Mouse (Mus musculus) ovary, postnatal 10 days (tissue): Measurements from ENCODE around the gene Eif2d.
A peak's percentile ranks its signal among the peaks of the same experiment; 100 is the strongest.

Experiments
- DNase-seq: peaks from one replicate; pipeline ENCODE4 v3.0.0; 2022; ENCODE audit warnings: low spot score

Eif2d gene

DNA sequence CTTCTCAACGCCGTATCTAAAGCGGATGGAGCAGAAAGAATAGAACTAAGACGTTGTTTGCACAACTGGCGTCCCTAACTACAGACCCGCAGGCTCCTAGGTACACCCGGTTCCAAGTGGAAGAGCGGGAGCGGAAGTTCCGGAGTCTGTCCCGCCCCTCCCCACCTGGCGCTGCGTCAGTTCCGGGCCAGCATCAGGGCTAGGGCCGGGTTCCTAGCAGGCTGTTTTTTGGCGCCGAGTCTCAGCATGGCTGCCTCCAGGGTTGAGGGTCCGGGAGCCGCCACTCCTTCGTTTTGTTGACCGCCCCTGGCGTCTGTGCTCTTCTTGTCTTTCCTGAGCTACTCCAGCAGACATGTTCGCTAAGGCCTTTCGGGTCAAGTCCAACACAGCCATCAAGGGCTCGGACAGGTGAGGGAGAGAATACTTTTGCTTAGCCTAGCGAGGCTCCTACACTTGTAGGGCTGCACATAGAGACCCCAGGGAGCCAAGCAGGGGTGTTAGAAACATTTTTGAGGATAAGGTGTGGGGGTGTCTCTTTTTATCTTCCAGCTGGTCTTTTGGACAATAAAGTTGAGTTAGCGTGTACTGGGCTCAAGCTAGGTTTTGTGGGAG lies at the start of gene Eif2d:
Gene Eif2d (plus strand): TSS at position 164 of the 612 bp plus-strand sequence.
- peak; percentile 67 for DNase-seq

DNA sequence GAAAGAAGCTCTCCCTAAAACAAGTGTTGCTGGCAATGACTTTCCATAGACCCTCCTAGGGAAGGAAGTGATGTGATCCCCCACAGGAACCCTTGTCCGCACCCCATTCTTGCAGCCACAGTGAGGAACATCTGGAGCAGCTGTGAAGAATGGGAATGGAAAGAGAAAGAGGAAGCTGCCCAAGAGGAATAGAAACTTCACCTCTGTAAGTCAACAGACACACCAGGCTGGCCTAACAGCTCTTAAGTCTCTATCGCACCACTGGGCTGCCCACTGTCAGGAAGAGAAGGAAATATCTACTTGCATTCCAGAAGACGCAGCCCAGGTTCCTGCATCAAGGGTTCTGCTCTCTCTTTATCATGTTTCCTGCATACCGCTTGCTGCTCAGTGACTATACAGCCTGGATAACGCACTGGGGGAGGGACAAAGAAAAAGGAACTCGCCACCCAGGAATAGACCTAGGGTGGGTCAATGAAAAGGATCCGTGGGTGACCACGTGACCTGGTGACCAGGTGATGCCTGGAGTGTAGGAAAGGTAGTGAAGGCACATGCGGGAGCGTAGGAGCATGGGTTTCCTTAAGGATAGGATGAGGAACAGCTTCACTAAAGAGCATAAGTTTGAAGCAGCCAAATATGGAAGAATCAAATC lies 49.1 kb upstream of the Eif2d start:
- DNase-seq = no peak

DNA sequence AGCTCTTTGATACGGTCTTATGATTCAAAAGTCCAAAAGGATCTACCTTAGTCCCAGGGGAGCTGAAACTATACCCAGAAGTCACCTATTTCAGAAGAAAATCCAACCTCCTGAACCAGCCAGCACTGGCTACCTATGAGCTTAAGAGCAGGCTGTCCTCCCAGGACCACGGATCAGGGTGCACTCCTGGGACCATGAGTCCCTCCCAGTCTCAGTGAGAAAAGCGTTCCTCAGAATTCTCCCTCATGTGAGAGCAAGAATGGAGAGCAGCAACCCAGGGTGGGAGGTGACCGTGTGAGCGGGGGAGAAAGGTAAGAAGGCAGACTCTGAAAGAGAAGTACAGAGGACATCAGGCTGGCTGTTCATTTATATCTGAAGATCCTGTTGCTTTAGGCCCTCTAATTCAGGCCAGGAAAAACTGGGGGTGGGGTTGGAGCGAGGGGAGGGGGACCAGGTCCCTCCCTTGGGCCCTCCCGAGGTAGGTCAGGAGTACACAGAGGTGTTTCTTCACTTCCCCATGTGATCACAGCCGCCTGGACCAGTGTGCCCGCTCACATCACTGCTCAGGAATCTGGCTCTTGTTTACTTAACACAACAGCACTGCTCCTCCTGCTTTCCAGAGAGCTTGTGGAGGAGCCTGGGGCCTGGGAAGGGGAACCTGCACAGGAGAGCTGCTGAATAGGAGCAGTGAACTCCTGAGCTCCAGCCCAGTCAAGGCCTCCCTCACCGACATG lies 45.2 kb upstream of the Eif2d start:
- no peak for DNase-seq

DNA sequence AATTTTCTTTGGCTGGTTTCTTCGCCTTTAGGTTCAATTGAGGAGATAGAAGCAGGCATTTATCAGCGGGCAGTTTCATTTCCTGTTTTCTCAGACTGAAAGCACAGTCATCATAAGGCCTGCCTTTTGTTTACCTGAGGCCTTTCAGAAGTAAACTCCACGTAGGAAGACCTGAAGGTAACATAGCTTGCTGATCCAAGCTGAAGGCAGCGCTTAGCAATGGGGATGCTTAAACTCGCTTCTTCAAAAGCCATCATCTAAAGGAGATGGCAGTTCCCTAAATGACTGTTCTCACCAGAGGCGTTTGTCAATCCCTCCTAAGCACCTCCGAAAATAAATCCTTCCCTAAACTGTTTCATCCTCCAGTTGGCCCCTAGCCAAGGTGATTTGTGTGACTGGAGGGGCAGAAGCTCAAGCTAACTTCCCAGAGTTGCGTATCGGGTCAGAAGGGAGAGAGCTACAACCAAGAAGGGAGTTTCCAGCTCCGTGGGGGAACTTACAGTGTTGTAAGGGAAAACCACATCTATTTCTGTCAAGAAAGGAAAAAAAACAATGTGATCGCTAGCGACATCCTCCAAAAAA lies 42.4 kb upstream of the Eif2d start:
- no peak for DNase-seq

DNA sequence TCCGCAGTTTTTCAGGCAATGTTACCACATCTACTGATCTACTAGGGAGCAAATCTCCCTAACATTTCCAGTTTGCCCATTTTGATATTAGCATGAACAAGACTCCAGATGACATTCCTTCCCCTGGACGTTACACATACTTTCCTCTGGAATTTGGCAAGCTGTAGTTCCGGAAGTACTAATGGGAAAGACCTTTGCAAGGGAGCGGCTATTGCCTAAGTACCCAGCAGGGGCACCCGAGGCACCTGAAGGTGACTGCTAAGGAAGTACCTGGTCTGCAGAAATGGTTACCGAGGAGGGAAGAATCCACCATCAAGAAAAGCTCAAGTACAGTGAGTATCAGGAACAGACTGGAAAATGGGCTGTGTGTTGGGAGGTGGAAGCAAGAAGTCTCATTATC lies 40.4 kb upstream of the Eif2d start:
- DNase-seq = no peak

DNA sequence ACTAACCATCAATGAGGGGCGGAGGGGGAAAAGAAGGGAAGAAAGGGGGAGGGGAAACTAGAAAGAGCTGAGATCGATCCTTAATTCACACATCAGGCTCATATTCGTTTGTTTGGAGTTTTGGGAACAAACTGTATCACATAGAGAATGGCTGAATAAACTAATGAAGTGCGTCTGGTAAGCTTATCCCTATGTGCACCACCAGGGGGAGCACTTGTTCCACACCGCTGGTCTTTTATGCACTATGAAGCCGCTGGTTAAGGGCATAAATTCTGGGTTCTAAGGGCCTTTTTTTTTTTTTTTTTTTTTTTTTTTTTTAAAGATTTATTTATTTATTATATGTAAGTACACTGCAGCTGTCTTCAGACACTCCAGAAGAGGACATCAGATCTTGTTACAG lies 37.0 kb upstream of the Eif2d start:
- DNase-seq = no peak

DNA sequence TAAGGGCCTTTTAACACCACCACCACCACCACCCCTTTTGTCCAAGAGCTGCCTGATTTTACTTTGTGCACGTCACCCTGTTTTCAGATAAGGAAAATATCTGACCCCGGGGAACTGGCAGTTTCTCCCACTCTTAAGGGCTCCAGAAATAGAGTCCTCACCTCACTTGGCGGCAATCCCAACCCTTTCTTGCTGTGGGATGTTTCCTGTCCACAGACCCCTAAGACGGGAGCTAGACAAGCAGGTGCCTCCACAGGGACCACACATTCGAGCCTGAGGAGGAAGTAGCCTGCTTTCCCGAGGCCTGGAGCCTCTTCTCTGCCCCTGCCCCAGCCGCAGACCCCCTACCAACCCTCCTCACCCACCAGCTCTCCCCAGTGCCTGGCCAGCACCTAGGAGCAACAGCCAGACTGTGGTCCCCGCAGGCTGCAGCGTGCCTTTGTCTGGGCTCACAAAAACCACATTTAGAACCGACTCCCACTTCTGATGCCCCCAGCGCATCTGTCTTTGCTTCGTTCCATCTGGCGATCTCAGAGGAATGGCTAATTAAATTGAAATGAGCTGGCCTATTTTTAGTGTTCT lies 36.5 kb upstream of the Eif2d start:
- no peak for DNase-seq

DNA sequence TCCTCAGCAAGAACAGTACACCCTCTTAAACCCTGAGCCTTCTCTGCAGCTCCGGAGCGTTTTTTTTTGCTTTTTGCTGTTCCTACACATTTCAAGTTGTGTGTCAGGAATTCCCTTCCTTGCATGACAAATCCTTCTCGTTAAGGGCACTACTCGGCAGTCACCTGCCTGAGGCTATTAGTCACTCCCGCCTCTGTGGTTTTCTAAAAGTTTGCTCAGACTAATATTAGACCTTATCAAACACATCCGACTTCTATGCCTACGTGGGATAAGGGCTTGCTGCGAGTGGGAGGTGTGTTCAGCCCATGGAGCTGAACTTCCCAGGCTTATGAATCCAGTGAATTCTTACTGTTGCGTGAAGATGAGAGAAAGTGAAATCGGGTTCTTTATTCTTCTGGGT lies 34.5 kb upstream of the Eif2d start:
- DNase-seq = no peak

DNA sequence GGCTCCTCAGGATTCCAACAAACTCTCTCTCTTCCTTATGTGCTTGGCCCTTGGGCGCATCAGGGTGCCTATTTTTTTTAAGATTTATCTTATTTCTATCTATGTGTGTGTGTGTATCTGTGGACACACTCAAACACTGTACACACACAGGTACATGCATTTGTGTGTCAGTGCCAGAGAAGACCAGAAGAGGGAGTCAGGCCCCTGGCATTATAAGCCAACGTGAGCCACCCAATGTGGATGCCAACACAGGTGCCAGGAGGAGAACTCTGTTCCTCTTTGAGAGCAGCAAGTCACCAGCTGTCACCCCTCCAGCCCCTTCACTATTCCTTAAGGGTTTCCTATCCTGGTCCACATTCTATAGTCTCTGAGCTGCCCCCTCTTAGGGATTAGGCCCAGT lies 34.0 kb upstream of the Eif2d start:
- no peak for DNase-seq

DNA sequence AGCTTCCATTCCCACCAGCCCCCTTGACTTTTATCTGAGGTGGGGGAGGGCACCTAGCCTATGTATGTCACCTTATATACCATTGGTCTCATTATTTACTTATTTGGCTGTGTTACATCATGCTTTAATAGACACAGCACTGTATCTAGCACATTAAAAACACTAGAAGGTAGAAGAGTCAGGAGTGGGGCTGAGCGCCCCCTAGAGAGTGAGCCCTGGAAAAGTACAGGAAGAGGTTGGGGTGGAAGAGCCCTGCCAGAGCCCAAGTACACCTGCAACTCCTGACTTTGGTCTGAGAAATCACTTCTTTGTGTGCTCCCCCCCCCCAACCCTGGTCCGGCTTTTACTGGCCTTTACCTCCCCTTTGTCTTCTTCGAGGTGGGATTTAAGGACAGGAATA lies 31.0 kb upstream of the Eif2d start:
- no peak for DNase-seq

DNA sequence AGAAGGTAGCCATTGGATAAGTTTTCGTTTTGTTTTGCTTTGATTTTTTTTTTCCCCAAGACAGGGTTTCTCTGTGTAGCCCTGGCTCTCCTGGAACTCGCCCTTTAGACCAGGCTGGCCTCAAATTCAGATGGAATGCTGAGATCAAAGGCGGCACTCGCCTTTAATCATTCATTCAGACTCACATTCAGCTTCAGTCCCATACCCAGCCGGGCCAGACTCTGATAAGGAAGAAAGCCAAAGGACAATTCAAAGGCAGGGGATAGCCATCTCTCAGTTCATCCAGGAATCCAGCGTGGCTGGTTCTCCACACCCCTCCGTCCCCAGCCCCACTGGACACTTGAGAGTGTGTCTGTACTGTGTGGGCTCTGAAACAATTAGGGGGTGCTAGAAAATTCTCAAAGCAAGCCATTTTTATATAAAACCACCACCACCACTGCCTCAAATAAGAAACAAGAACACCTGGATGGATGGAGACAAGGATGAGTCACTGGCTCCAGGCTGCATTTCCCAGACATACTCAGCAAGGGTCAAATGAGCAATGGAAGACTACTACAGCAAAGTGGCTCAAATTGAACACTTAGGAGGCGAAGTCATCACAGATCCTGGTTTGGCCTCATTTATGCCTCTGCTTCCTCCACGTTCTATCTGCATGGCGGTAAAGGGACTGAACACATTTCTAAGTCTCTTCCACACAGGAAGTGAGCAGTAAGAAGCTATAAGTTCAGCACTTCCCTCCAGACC lies 29.3 kb upstream of the Eif2d start:
- DNase-seq = no peak

DNA sequence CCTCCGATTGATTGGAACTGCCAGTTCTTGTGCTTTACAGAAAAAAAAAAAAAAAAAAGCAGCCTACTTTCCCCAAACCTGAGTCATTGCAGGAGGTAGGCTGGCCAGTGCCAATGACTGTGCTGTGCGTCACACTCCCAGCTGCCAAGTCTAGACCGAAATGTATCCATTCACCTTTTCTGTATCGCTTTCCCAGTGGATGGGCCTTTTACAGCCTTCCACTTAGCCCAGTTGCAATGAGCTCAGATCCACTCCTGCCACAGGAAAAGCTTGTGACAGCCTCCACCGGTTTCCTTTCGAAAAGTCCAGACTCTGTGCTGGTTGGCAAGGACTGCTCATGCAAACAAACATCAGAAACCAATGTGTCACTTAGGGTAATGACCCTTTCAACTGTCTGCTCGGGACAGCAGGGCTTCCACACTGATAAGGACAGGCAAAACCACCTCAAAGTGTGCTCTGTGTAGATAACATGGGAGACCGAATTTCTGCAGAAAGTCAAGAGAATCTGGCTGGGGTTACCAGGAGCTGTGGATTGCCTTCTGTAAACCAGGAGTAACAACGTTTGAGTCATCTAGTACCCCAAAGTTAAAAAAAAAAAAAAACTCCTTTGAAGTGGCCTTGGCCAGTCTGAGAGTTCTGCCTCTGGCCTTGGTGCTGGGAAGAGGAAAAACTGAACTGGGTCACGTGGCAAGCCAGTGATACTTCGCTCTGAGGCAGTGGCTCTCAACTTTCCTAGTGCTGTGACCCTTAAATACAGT lies 26.8 kb upstream of the Eif2d start:
- DNase-seq = no peak

DNA sequence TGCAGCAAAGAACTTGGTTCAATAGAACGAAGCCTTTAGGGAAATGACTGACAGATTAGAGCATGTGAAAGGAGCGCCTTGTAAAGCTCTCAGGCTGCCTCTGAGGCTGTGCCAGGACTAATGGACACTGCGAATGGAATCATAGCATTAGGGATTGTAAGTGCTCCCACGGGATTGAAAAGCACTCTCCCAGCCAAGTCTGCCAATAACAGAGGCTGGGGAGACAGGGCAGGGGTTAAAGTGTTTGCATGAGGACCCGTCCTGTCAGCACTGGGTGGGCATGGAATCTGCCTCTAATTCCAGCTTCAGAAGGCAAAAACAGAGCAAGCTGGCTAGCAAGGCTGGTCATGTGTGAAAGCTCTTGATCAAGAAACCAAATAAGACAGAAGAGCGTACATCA lies 18.8 kb upstream of the Eif2d start:
- no peak for DNase-seq

DNA sequence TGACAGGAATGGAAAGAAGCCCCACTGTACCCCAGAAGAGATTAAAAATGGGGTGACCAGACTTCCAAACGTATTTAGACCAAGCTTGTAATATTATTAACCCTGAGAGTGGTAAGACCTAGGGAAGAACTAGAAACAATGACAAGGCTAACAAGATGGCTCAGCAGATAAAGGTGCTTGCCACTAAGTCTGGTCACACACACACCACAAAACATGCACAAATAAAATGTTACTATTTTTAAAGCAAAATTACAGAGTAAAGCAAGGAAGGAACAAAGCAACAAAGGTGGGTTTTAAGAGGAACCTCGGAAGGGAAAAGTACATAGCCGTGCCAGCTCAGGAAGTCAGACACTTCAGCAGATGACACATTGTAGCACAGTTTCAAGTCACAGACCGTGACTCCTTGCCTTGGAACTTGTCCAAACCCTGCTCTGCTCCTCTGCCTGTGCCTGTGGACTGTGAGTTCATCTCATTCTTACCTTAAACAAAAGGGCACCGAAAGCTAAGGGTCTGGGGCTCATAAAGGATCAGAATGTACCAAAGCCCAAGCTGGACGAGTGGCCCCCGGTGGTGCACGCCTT lies 17.9 kb upstream of the Eif2d start:
- no peak for DNase-seq

DNA sequence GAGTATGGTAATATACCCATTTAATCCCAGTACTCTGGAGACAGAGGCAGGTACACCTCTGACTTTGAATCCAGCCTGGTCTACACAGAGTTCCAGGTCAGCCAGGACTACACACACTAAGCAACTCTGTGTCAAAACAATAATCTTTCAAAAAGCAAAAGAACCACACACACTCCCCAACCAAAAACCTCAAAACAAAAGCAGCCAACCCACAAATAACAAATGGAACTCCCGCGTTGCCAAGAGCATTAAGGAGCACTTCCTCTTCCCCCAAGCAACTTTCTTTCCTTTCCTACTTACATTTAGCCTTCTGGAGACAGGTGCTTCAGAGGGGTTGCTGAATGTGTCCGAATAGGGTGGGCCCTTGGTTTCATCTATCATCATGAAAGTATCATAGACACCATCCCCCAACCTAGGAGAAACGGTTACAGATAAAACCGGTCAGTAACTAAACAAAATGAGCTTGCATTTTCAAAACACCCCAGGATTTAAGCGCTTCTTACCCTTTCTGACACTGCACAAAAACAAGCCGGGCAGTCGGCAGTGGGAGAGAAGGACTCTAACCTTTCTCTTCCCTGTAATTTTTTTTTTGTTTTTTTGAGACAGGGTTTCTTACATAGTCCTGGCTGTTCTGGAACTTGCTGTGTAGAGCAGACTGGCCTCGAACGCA lies 16.9 kb upstream of the Eif2d start:
- DNase-seq = no peak

DNA sequence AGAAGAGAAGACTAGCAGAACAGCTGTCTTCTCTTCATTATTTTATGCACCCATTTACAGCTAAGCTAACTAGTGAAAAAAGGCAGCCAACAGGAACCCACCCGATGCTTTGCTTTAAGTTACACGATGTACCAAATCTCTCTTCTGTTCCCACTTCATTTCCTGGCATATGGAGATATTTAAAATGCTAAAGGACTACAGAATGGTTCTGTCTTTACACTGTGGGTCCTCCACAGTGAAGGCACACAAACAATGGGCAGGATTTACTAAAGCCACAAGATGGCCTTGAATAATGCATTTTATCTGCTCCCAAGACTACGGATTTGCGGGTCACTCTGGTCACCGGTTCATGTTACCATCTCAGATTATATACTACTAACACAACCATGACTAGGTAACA lies 15.9 kb upstream of the Eif2d start:
- no peak for DNase-seq

DNA sequence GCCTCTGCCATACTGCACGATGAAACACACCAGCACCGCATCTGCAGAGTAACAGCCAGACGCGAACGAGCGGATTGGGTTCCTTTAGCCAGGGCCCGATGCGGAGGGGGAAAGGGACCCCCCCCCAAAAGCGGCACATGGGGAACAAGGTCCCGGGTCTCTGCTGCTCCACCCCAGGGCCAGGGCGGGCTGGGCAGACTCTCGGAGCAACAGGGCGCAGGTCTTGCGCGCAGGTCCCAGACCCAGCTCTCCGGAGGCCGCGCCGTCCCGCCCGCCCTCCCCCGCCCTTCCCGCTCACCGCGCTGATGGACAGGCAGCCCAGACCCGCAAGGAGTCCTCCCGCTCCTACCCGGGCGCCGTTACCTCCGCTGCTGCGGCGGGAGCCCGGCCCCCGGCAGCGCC lies 15.3 kb upstream of the Eif2d start:
- no peak for DNase-seq

DNA sequence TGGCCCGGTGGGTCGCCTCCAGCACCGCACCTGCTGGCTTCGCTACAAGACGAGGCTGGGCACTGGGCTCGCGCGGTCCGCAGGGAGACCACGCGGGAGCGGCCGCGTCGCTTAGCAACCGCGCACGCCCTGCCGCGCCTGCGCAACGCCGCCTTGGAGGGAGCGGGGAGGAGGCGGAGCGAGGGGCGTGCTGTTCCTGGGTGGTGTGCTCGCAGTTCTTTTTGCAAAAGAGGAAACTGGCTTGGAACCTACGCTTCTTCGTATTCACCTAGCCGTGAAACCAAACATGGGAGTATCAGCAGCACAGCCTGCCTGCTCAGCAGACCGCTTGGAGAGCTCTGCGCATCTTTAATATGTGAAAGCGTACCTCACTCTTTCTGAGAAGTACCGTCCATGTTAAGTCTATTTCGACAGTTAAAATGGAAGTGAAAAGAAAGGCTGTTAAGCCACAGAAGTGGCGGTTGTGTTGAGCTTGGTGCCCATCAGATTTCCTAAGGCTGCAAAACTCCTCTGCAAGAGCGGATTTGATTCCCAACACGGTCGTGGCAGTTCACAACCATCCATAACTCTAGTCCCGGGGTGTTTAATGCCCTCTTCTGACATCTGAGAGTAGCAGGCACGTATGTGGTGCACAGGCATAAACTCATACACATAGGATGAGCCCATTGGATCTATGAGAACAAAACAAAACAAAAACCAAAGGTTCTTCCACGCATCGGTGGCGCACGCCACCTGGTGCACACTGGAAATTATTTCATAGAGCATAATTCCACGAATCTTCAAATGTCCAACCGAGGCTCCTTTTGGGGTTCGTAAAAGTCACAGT lies 14.6 kb upstream of the Eif2d start, which contains the start of gene Dyrk3:
Gene Dyrk3 (minus strand): TSS at position 150 of the 826 bp plus-strand sequence.
- peak; percentile 82 for DNase-seq
